Mouse (Mus musculus): ENCODE measurements around the gene Kyat3. TPM values are rescaled to one million over a fixed set of nuclear protein-coding genes. Genes with fewer than 3 reads are reported as not detected.
A peak's percentile ranks its signal among the peaks of the same experiment; 100 is the strongest.
"Not testable (repeated sequence)": the region's sequence is repeated elsewhere in the genome, so short reads cannot be mapped to it uniquely, and the experiment has no call there.

The Kyat3 gene
- polyA plus RNA-seq, 1 experiment from 2014 or later = 10.4 TPM

DNA sequence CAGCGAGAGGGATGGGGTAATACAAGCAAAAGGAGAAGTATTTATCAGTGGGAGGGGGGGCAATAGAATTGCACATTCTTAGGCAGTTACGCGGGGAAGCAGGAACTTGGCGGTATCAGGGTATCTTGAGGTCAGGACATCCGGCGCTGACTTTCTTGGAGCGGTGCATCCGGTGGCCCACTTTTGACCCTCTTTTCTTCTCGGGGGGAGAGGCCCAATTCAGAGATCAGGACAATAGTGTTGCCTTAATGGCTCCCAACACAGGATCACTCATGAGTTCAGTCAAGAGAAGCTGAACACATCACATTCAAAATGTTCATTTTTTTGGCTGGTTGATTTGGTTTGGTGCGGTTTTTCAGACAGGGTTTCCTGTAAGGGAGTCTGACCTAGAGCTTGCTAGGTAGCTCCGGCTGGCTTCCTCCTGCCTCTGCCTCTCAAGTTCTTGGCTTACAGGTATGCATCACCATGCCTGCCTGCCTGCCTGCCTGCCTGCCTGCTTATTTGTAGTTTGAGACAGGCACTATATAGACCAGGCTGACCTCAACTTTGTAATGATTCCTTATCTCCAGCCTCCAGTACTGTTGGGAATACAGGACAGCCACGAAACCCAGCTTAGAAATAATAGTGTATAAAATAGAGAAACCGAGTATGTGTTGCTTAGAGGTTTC is 7.5 kb downstream of the Kyat3 start:
- H3K36me3 ChIP-seq (ENCODE audit: control insufficient read depth, insufficient read depth, low read length); H3K9ac ChIP-seq (ENCODE audit: low read length); DNase-seq (ENCODE audit: low spot score); H3K27ac ChIP-seq (ENCODE audit: low read depth, low read length); H3K4me1 ChIP-seq (replicated peaks; ENCODE audit: control insufficient read depth, insufficient read depth, low read length); H3K27me3 ChIP-seq (ENCODE audit: control insufficient read depth, insufficient read depth, low read length); H3K9me3 ChIP-seq (ENCODE audit: control insufficient read depth, low read length); H3K4me2 ChIP-seq (ENCODE audit: low read depth, low read length, severe bottlenecking); H3K4me3 ChIP-seq (ENCODE audit: low read depth, low read length): not testable (repeated sequence)
- peak; percentile 31 for ATAC-seq (replicated peaks; ENCODE audit: low FRiP score)
- WGBS = 88% methylated on average over 13 of the region's 13 CpGs

DNA sequence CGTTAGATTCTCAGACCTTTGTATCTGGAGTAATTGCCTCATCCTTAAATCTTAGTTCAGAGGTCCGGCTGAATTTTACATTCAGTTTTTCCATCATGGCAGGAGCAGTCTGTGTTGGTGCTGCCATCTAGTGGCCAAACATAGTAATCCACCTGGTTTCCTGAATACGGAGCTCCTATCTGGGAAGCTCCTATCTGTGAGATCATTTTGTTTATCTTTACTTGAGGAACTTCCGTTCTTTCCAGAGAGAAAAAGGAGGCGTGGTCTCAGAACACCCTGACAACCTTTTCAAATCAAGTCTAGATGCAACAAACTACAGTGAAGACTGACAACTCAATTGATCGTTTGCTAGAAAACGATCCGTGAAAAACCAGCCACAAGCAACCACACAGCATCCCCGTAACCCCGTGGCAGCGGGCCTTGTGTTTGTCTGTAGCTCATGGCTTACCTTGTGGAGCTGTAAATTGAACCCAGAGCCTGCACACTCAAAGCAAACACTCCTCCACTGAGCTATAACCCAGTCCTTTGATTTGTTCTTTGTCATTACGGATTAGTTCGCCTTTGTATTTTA is 8.1 kb downstream of the Kyat3 start:
- peak; percentile 67 for ATAC-seq (replicated peaks; ENCODE audit: low FRiP score)
- Histone ChIP-seq H3K36me3 (ENCODE audit: control insufficient read depth, insufficient read depth, low read length) (no peaks in the 10 kb centered on the region), H3K9me3 (ENCODE audit: control insufficient read depth, low read length) (no peaks in the 10 kb centered on the region), H3K4me2 (ENCODE audit: low read depth, low read length, severe bottlenecking) (no peak overlapping the region), H3K27ac (ENCODE audit: low read depth, low read length) (no peak overlapping the region), H3K27me3 (ENCODE audit: control insufficient read depth, insufficient read depth, low read length) (no peaks in the 10 kb centered on the region), H3K9ac (ENCODE audit: low read length) (no peak overlapping the region), H3K4me1 (replicated peaks; ENCODE audit: control insufficient read depth, insufficient read depth, low read length) (no peaks in the 10 kb centered on the region), H3K4me3 (ENCODE audit: low read depth, low read length) (no peak overlapping the region)
- peak; percentile 67 for DNase-seq (ENCODE audit: low spot score)
- 47% methylated on average over 13 of the region's 13 CpGs for WGBS

DNA sequence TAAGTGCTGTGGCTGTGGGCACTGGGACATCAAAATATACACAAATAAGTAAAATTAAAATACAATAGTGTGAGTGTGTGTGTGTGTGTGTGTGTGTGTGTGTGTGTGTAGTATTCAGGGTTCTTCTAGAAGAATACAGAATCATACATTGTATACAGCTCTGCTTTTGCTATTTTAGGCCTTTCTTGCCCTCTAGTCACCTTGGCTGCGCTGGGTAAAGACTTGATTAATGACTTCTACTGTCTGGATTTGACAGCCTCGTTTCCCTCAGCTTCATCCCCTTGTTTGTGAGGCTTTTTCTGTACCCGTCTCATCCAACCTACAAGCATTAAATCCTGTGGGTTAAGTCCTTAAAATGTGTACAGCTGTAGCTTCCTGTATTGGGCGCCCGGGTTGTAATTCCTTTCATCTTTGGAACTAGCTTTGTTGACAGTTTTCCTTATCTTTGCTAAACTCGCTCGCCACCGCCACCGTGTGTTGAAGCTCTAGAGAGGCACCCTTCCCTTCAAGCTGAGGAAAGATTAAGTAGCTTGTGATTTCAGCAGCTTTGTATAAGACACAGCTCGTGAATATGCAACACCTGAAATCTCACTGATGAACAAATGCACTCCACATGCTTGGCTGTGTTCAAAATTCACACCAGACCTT is 9.6 kb downstream of the Kyat3 start:
- Histone ChIP-seq H3K4me1 (replicated peaks; ENCODE audit: control insufficient read depth, insufficient read depth, low read length) (no peaks in the 10 kb centered on the region), H3K27ac (ENCODE audit: low read depth, low read length) (no peak overlapping the region), H3K36me3 (ENCODE audit: control insufficient read depth, insufficient read depth, low read length) (no peaks in the 10 kb centered on the region), H3K27me3 (ENCODE audit: control insufficient read depth, insufficient read depth, low read length) (no peaks in the 10 kb centered on the region), H3K4me2 (ENCODE audit: low read depth, low read length, severe bottlenecking) (no peak overlapping the region), H3K9ac (ENCODE audit: low read length) (no peak overlapping the region), H3K4me3 (ENCODE audit: low read depth, low read length) (no peak overlapping the region), H3K9me3 (ENCODE audit: control insufficient read depth, low read length) (no peaks in the 10 kb centered on the region)
- ATAC-seq (replicated peaks; ENCODE audit: low FRiP score) (peak; percentile 42; the same call in 1 of the 2 replicates), DNase-seq (ENCODE audit: low spot score) (peak; percentile 64)
- 38% methylated on average over 10 of the region's 10 CpGs for WGBS

DNA sequence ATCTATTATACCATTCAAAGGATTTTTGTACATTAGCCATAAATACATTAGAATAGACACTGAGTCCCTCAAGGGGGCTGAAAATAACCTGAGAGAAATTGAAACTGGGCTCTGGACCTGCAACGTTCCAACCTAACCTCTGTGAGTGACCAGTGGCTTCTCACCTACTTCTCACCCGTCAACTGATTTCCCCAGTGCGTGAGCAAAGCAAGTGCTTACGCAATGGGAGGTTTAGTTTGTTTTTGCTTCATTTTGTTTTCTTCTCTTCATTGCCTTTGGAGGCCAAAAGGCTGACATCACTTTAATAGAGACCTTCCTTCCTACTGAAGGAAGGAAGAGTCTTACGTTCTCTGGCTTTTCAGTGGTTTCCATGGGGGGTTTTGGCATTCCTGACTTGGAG is 10.5 kb downstream of the Kyat3 start:
- WGBS = 95% methylated on average over 5 of the region's 5 CpGs
- no peak for DNase-seq (ENCODE audit: low spot score)
- no peak for ATAC-seq (replicated peaks; ENCODE audit: low FRiP score)

DNA sequence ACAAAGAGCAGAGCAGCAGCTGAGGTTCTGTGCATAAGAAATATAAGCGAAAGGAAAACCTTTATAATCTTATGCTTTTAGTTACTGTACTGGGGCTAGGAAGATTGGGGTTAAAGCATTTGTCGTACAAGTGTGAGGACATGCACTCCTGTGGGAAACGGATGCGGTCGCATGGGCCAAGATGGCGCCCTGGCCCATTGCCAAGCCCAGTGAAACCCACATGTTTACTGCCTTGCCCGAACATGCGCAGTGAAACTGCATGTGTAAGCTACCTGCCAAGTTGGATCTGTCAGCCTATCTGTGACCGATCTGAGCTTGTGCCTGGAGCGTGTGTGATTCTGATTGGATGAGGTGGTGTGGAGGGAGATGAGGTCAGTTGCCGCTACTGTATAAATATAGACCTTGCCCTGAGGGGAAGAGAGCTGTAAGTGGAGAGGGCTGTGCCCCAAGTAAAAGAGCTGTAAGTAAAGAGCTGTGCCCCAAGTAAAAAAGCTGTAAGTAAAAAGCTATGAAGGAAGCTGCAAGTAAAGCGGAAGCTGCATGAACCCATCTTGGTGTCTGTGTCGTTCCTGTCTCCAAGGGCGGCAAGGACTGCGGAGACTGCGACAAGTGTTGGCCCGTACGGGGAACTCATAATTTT is 11.7 kb downstream of the Kyat3 start:
- H3K36me3 ChIP-seq (ENCODE audit: control insufficient read depth, insufficient read depth, low read length); H3K4me3 ChIP-seq (ENCODE audit: low read depth, low read length); H3K27ac ChIP-seq (ENCODE audit: low read depth, low read length); DNase-seq (ENCODE audit: low spot score); H3K27me3 ChIP-seq (ENCODE audit: control insufficient read depth, insufficient read depth, low read length); H3K9me3 ChIP-seq (ENCODE audit: control insufficient read depth, low read length); H3K4me1 ChIP-seq (replicated peaks; ENCODE audit: control insufficient read depth, insufficient read depth, low read length); H3K4me2 ChIP-seq (ENCODE audit: low read depth, low read length, severe bottlenecking); H3K9ac ChIP-seq (ENCODE audit: low read length); ATAC-seq (replicated peaks; ENCODE audit: low FRiP score): not testable (repeated sequence)
- WGBS = 96% methylated on average over 18 of the region's 18 CpGs

More for the DNA sequence above, 10.5 kb downstream of the Kyat3 start:
- no peaks in the 10 kb centered on the region for H3K4me1 ChIP-seq (replicated peaks; ENCODE audit: control insufficient read depth, insufficient read depth, low read length)
- no peak overlapping the region for H3K27ac ChIP-seq (ENCODE audit: low read depth, low read length)
- H3K4me2 ChIP-seq (ENCODE audit: low read depth, low read length, severe bottlenecking) = no peak overlapping the region
- H3K4me3 ChIP-seq (ENCODE audit: low read depth, low read length) = no peak overlapping the region
- H3K9me3 ChIP-seq (ENCODE audit: control insufficient read depth, low read length) = no peaks in the 10 kb centered on the region
- no peaks in the 10 kb centered on the region for H3K27me3 ChIP-seq (ENCODE audit: control insufficient read depth, insufficient read depth, low read length)
- no peak overlapping the region for H3K9ac ChIP-seq (ENCODE audit: low read length)
- no peaks in the 10 kb centered on the region for H3K36me3 ChIP-seq (ENCODE audit: control insufficient read depth, insufficient read depth, low read length)

DNA sequence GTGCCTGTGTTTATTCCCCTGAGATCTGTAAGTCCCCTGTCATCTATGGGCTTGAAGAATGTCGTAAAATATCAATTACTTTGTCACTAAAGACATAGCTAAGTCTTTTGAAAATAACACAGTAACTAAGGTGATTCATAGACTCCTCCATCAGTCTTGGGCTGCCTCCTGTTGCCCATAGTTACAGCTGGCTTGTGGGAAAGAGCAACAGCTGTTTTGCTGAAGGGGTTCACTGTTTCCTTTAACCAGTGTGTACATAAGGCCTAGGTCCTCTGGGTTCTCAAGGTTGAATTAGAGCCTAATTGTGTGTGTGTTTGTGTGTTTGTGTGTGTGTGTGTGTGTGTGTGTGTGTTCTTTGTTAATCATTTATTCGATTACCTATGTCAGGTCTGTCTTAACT is 24.6 kb downstream of the Kyat3 start:
- Histone ChIP-seq H3K4me1 (replicated peaks; ENCODE audit: control insufficient read depth, insufficient read depth, low read length) (no peaks in the 10 kb centered on the region), H3K27me3 (ENCODE audit: control insufficient read depth, insufficient read depth, low read length) (no peaks in the 10 kb centered on the region), H3K4me3 (ENCODE audit: low read depth, low read length) (no peak overlapping the region), H3K27ac (ENCODE audit: low read depth, low read length) (no peak overlapping the region), H3K9ac (ENCODE audit: low read length) (no peak overlapping the region), H3K4me2 (ENCODE audit: low read depth, low read length, severe bottlenecking) (no peak overlapping the region), H3K9me3 (ENCODE audit: control insufficient read depth, low read length) (no peaks in the 10 kb centered on the region), H3K36me3 (ENCODE audit: control insufficient read depth, insufficient read depth, low read length) (no peaks in the 10 kb centered on the region)
- WGBS = 87% methylated on average over 2 of the region's 2 CpGs
- DNase-seq (ENCODE audit: low spot score) (no peak), ATAC-seq (replicated peaks; ENCODE audit: low FRiP score) (no peak)

DNA sequence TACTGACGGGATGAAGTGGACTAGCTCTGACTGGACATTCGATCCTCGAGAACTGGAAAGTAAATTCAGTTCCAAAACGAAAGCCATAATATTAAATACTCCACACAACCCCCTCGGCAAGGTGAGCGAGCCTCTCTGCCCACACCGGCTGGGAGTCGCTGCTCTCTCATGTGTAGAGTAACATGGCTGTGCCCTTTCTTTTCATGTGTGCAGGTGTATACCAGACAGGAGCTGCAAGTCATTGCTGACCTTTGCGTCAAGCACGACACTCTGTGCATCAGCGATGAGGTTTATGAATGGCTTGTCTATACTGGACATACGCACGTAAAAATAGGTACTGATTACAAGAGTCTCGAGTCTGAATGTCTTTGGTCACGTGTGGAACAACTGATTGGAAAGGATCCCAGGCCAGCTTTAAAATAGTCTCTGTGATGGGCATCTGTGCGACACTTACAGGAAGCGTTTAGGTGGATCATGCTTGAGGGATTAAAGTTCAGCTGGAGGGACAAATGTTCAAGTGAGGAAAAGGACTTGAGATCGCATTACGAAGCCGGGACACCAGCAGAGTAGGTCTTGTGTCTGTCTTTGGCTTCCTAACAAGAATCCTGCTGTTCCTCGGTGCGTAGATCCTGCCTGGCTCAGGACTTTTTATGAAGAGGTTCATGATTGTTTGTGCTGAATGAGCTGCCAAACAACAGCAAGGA is 25.3 kb downstream of the Kyat3 start:
- no peak overlapping the region for H3K9ac ChIP-seq (ENCODE audit: low read length)
- 91% methylated on average over 22 of the region's 22 CpGs for WGBS
- no peaks in the 10 kb centered on the region for H3K36me3 ChIP-seq (ENCODE audit: control insufficient read depth, insufficient read depth, low read length)
- H3K27ac ChIP-seq (ENCODE audit: low read depth, low read length) = no peak overlapping the region
- H3K27me3 ChIP-seq (ENCODE audit: control insufficient read depth, insufficient read depth, low read length) = no peaks in the 10 kb centered on the region
- ATAC-seq (replicated peaks; ENCODE audit: low FRiP score) (no peak), DNase-seq (ENCODE audit: low spot score) (no peak)
- H3K4me1 ChIP-seq (replicated peaks; ENCODE audit: control insufficient read depth, insufficient read depth, low read length) = no peaks in the 10 kb centered on the region
- no peak overlapping the region for H3K4me3 ChIP-seq (ENCODE audit: low read depth, low read length)
- H3K4me2 ChIP-seq (ENCODE audit: low read depth, low read length, severe bottlenecking) = no peak overlapping the region
- no peaks in the 10 kb centered on the region for H3K9me3 ChIP-seq (ENCODE audit: control insufficient read depth, low read length)

DNA sequence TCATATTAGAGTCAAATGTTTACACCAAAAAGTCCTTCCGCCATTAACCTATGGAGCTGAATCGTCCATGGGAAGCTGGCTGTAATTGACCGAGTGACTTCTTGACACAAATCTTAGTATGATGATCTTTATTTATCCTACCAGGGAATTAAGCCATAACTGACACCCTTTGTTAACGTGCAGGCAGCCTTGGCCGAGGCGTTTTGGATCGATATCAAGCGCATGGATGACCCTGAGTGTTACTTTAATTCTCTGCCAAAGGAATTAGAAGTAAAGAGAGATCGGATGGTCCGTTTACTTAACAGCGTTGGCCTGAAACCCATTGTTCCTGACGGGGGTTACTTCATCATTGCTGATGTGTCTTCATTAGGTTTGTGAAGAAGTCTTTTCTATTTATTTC is 33.4 kb downstream of the Kyat3 start:
- WGBS = 86% methylated on average over 12 of the region's 12 CpGs
- Histone ChIP-seq H3K9ac (ENCODE audit: low read length) (no peak overlapping the region), H3K27ac (ENCODE audit: low read depth, low read length) (no peak overlapping the region), H3K4me1 (replicated peaks; ENCODE audit: control insufficient read depth, insufficient read depth, low read length) (no peaks in the 10 kb centered on the region), H3K4me3 (ENCODE audit: low read depth, low read length) (no peak overlapping the region), H3K4me2 (ENCODE audit: low read depth, low read length, severe bottlenecking) (no peak overlapping the region), H3K9me3 (ENCODE audit: control insufficient read depth, low read length) (no peaks in the 10 kb centered on the region), H3K27me3 (ENCODE audit: control insufficient read depth, insufficient read depth, low read length) (no peaks in the 10 kb centered on the region), H3K36me3 (ENCODE audit: control insufficient read depth, insufficient read depth, low read length) (no peaks in the 10 kb centered on the region)
- DNase-seq (ENCODE audit: low spot score) = no peak
- ATAC-seq (replicated peaks; ENCODE audit: low FRiP score) = no peak

Measured in forebrain, embryonic 11.5 days (tissue).